15 mouse cellular contexts compared by ENCODE assay signal in genomic region chr13:81094513-81094912, GRCm38 (mm10).
DNase-seq lines count a peak whose midpoint lies in the region; ATAC-seq and TF ChIP-seq lines count a peak whose summit lies in the region.
"Had no signal": no experiment of that assay in that cellular context is flagged by ENCODE, and none has a peak within 500 bp of the region (broad histone marks: within the 10 kb centered on the region; RNA-seq: fewer than 3 reads in every experiment).

No protein-coding gene starts in this region.

- TF ChIP-seq CTCF in lung, embryonic 14.5 days (IDR thresholded peaks at IDR 0.05; ENCODE audit: low read depth): no peak

- 77% methylated on average over 6 of the region's 6 CpGs for WGBS in embryonic facial prominence, embryonic 14.5 days
- WGBS in embryonic facial prominence, embryonic 10.5 days: 86% methylated on average over 6 of the region's 6 CpGs
- WGBS in heart, embryonic 11.5 days (ENCODE audit: insufficient replicate concordance): 68% methylated on average over 6 of the region's 6 CpGs
- WGBS in lung, embryonic 14.5 days: 63% methylated on average over 6 of the region's 6 CpGs

- H3K9me3 ChIP-seq in embryonic facial prominence, embryonic 14.5 days (ENCODE audit: control insufficient read depth, low read length): no peaks in the 10 kb centered on the region
- H3K9me3 ChIP-seq in embryonic facial prominence, embryonic 10.5 days: no peaks in the 10 kb centered on the region
- no peaks in the 10 kb centered on the region for H3K9me3 ChIP-seq in heart, embryonic 11.5 days (replicated peaks; ENCODE audit: control insufficient read depth, low read length)
- H3K9me3 ChIP-seq in lung, embryonic 14.5 days (ENCODE audit: low read depth, low read length): no peaks in the 10 kb centered on the region
- H3K9me3 ChIP-seq: forebrain, embryonic 12.5 days; neural tube, embryonic 12.5 days had no signal

- no peak for ATAC-seq in embryonic facial prominence, embryonic 14.5 days (ENCODE audit: low read depth)
- ATAC-seq in heart, embryonic 11.5 days (replicated peaks; ENCODE audit: insufficient number of reproducible peaks, low FRiP score, low TSS enrichment): no peak
- ATAC-seq in lung, embryonic 14.5 days (ENCODE audit: insufficient read depth): no peak
- ATAC-seq: inflammation-experienced regulatory T-cells, adult 6 months had no signal

- peak; percentile 1 for DNase-seq in embryonic facial prominence, embryonic 14.5 days (ENCODE audit: low spot score)
- no peak for DNase-seq in embryonic facial prominence, embryonic 10.5 days (ENCODE audit: low spot score)
- DNase-seq in heart, adult 8-10 months (ENCODE audit: low spot score): peak; percentile 41
- DNase-seq in lung, embryonic 14.5 days: peak; percentile 36
- no peak for DNase-seq in lung, postnatal 4 days
- DNase-seq in lung, postnatal 14 days: peak; percentile 20
- no peak for DNase-seq in liver
- DNase-seq: adrenal gland, adult 2 months; cerebellum, postnatal 10 days; thymus, postnatal 4 days had no signal

- H3K27ac ChIP-seq in embryonic facial prominence, embryonic 14.5 days (replicated peaks; ENCODE audit: low read depth, low read length): no peak overlapping the region
- no peak overlapping the region for H3K27ac ChIP-seq in embryonic facial prominence, embryonic 10.5 days (replicated peaks)
- H3K27ac ChIP-seq in heart, embryonic 11.5 days (ENCODE audit: low read depth, low read length): no peak overlapping the region
- no peak overlapping the region for H3K27ac ChIP-seq in lung, embryonic 14.5 days (ENCODE audit: low read depth)
- H3K27ac ChIP-seq: forebrain, embryonic 12.5 days; neural tube, embryonic 12.5 days had no signal

- H3K4me3 ChIP-seq in embryonic facial prominence, embryonic 14.5 days (ENCODE audit: low read depth, low read length): no peak overlapping the region
- no peak overlapping the region for H3K4me3 ChIP-seq in embryonic facial prominence, embryonic 10.5 days
- no peak overlapping the region for H3K4me3 ChIP-seq in heart, embryonic 11.5 days (ENCODE audit: low read depth, low read length)
- H3K4me3 ChIP-seq in lung, embryonic 14.5 days (ENCODE audit: low read depth, low read length): no peak overlapping the region
- H3K4me3 ChIP-seq: forebrain, embryonic 12.5 days; neural tube, embryonic 12.5 days had no signal

- H3K4me1 ChIP-seq in embryonic facial prominence, embryonic 14.5 days (ENCODE audit: control insufficient read depth, insufficient read depth, low read length): no peaks in the 10 kb centered on the region
- H3K4me1 ChIP-seq in embryonic facial prominence, embryonic 10.5 days: no peaks in the 10 kb centered on the region
- H3K4me1 ChIP-seq in heart, embryonic 11.5 days (ENCODE audit: control insufficient read depth, insufficient read depth, low read length): no peaks in the 10 kb centered on the region
- no peaks in the 10 kb centered on the region for H3K4me1 ChIP-seq in lung, embryonic 14.5 days (ENCODE audit: insufficient read depth)
- H3K4me1 ChIP-seq: forebrain, embryonic 12.5 days; neural tube, embryonic 12.5 days had no signal

- H3K9ac ChIP-seq in embryonic facial prominence, embryonic 14.5 days (ENCODE audit: low read depth, low read length): no peak overlapping the region
- no peak overlapping the region for H3K9ac ChIP-seq in heart, embryonic 11.5 days (ENCODE audit: low read depth, low read length)
- no peak overlapping the region for H3K9ac ChIP-seq in lung, embryonic 14.5 days
- H3K9ac ChIP-seq: forebrain, embryonic 12.5 days; neural tube, embryonic 12.5 days had no signal

- H3K36me3 ChIP-seq in embryonic facial prominence, embryonic 14.5 days (ENCODE audit: control insufficient read depth, insufficient read depth, low read length): no peaks in the 10 kb centered on the region
- no peaks in the 10 kb centered on the region; the same call in 1 of the 2 replicates for H3K36me3 ChIP-seq in embryonic facial prominence, embryonic 10.5 days (replicated peaks)
- no peaks in the 10 kb centered on the region for H3K36me3 ChIP-seq in heart, embryonic 11.5 days (ENCODE audit: control insufficient read depth, insufficient read depth, low read length)
- no peaks in the 10 kb centered on the region for H3K36me3 ChIP-seq in lung, embryonic 14.5 days (ENCODE audit: insufficient read depth)

- H3K27me3 ChIP-seq in embryonic facial prominence, embryonic 14.5 days (replicated peaks; ENCODE audit: control insufficient read depth, insufficient read depth, low read length): no peaks in the 10 kb centered on the region
- H3K27me3 ChIP-seq in embryonic facial prominence, embryonic 10.5 days (replicated peaks; ENCODE audit: low read depth, poor library complexity, severe bottlenecking): no peaks in the 10 kb centered on the region
- H3K27me3 ChIP-seq in heart, embryonic 11.5 days (ENCODE audit: control insufficient read depth, insufficient read depth, low read length): no peaks in the 10 kb centered on the region
- H3K27me3 ChIP-seq in lung, embryonic 14.5 days (ENCODE audit: insufficient read depth, low read length): no peaks in the 10 kb centered on the region
- H3K27me3 ChIP-seq: forebrain, embryonic 12.5 days; neural tube, embryonic 12.5 days had no signal

- no peak overlapping the region for H3K4me2 ChIP-seq in embryonic facial prominence, embryonic 14.5 days (ENCODE audit: low read depth, low read length)
- H3K4me2 ChIP-seq in heart, embryonic 11.5 days: no peak overlapping the region
- no peak overlapping the region for H3K4me2 ChIP-seq in lung, embryonic 14.5 days
- H3K4me2 ChIP-seq: forebrain, embryonic 12.5 days; midbrain, embryonic 11.5 days; neural tube, embryonic 12.5 days had no signal

Comparison
In these comparisons a context has a peak if more than half of its experiments do, and no peak if none do; other contexts are left out.
1. DNase-seq: peak in embryonic facial prominence, embryonic 14.5 days (single experiment), heart, adult 8-10 months (single experiment), lung, embryonic 14.5 days (single experiment) and lung, postnatal 14 days (single experiment); none in embryonic facial prominence, embryonic 10.5 days (single experiment), lung, postnatal 4 days (0 of 2) and liver (single experiment).